Mouse (Mus musculus) liver, embryonic 14.5 days (tissue): ENCODE data around the gene Smarca4. TPM values are rescaled to one million over a fixed set of nuclear protein-coding genes. Genes with fewer than 3 reads are reported as not detected.

ENCODE experiments used
- ATAC-seq: fragments of 200-750 bp; cut with Nextera tagmentation; 2 replicates; pipeline ENCODE4 v1.8.0; 2017; ENCODE audit warnings: moderate number of reproducible peaks, mild to moderate bottlenecking, moderate library complexity; ENCODE audit not compliant: insufficient read depth
- DNase-seq, 3 experiments: peaks; one replicate each; pipeline ENCODE4 v3.0.0-alpha.2; 2012 to 2013; ENCODE audit warnings: low read depth in 3 of 3, low spot score in 3 of 3
- H3K27ac ChIP-seq: fragments of 300-500 bp; sonication (generic); 2 replicates; pipeline ENCODE4 v1.5.1; 2014; ENCODE audit warnings: moderate library complexity, mild to moderate bottlenecking, control low read depth, inconsistent platforms
- H3K27me3 ChIP-seq: fragments of 300-500 bp; sonication (generic); 2 replicates; pipeline ENCODE4 v1.6.1; 2014; ENCODE audit warnings: mild to moderate bottlenecking, low read length, moderate library complexity; ENCODE audit not compliant: control insufficient read depth, insufficient read depth
- H3K36me3 ChIP-seq: fragments of 300-500 bp; sonication (generic); replicated peaks from 2 replicates; pipeline ENCODE4 v1.6.1; 2014; ENCODE audit warnings: low read depth; ENCODE audit not compliant: control insufficient read depth, insufficient read depth
- H3K4me1 ChIP-seq, 2 experiments: fragments of 200-500 bp in 1 of 2; fragments of 300-500 bp in 1 of 2; sonication (generic) in 1 of 2; replicated peaks; 2 replicates each; pipeline ENCODE4 v1.6.1; 2012 to 2014; ENCODE audit warnings: antibody characterized with exemption in 1 of 2, inconsistent platforms in 1 of 2, low read length in 1 of 2; ENCODE audit not compliant: control insufficient read depth in 2 of 2, insufficient read depth in 2 of 2
- H3K4me2 ChIP-seq: fragments of 300-500 bp; sonication (generic); 2 replicates; pipeline ENCODE4 v1.6.1; 2014; ENCODE audit warnings: low read depth, mild to moderate bottlenecking, control low read depth, moderate library complexity
- H3K4me3 ChIP-seq, 2 experiments: fragments of 200-500 bp in 1 of 2; fragments of 300-500 bp in 1 of 2; sonication (generic) in 1 of 2; 2 replicates each; pipeline ENCODE4 v1.5.1; 2012 to 2014; ENCODE audit warnings: low read depth in 2 of 2, low read length in 2 of 2, mild to moderate bottlenecking in 2 of 2, control low read depth in 1 of 2, inconsistent platforms in 1 of 2, moderate library complexity in 1 of 2; ENCODE audit not compliant: insufficient read depth in 1 of 2
- H3K9ac ChIP-seq: fragments of 300-500 bp; sonication (generic); replicated peaks from 2 replicates; pipeline ENCODE4 v1.6.1; 2014; ENCODE audit warnings: mild to moderate bottlenecking, control low read depth, moderate library complexity
- H3K9me3 ChIP-seq: fragments of 300-500 bp; sonication (generic); 2 replicates; pipeline ENCODE4 v1.6.1; 2016; ENCODE audit warnings: low read length, mixed read lengths; ENCODE audit not compliant: control insufficient read depth
- CTCF ChIP-seq: IDR thresholded peaks from 2 replicates; pipeline ENCODE4 v1.5.1; 2016; ENCODE audit warnings: antibody characterized with exemption, low read depth, control low read depth
- EP300 ChIP-seq: IDR thresholded peaks from 2 replicates; pipeline ENCODE4 v1.6.1; 2016; ENCODE audit warnings: antibody characterized with exemption, low read depth
- WGBS: fragments of 180-500 bp; shearing (Covaris S2); extraction: QIAGEN DNeasy Blood & Tissue Kit; methylation state at CpG from one replicate; pipeline ENCODE4 v1.1.7; 2014; ENCODE audit not compliant: insufficient replicate concordance; 5-methylcytosine and 5-hydroxymethylcytosine counted together
- microRNA counts: library from miRNA; unstranded; fragments of <30 nt; microRNA quantifications from one replicate; lab custom pipeline; 2016
- microRNA-seq: library from miRNA; unstranded; fragments of <30 nt; microRNA quantifications from one replicate; pipeline ENCODE4, GENCODE M21; 2016
- polyA plus RNA-seq, 2 experiments: library from polyadenylated mRNA; depleted of rRNA in 1 of 2; stranded (reverse) in 1 of 2; unstranded in 1 of 2; fragments of >200 nt; fragmentation: Nextera tagmentation in 1 of 2; extraction: Ambion mirVana in 1 of 2; gene quantifications; 2 replicates each; pipeline versions ENCODE4 v1.2.1 to v1.2.3; 2012 to 2014

The Smarca4 gene
- polyA plus RNA-seq, 2 experiments = 17.7 to 20.6 TPM

DNA sequence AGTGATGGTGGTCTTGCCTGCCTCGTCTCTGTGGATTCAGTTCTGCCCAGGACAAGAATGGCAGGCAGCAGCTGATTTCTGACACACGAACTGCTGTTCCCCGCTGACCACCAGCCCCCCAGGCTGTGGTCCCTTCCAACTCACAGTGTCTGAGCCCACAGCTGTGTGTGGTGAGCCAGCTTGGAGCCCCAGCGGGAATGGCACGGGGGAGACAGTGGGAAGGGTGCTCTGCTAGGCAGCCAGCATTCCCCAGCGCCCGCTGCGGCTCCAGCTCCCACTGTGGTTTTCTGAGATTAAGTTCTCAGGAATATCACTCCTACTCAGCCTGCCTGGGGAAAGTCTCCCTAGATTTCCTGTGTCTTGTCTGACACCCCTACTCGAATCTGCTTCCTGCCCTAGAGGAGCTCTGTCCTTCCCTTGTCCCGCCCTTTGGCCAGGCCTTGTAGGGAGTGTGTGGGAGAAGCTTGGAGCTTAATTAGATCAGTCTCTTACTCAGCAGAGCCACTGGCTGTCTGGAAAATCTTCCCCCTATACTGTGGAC lies 136.4 kb downstream of the Smarca4 start:
- Histone ChIP-seq H3K4me2 (no peak overlapping the region), H3K27me3 (no peaks in the 10 kb centered on the region), H3K4me3 (no peak overlapping the region), H3K36me3 (peaks cover 19% of the 10 kb centered on the region), H3K4me1 (no peaks in the 10 kb centered on the region), H3K9ac (no peak overlapping the region), H3K27ac (no peak overlapping the region), H3K9me3 (no peaks in the 10 kb centered on the region)
- no peak for DNase-seq
- no peak for TF ChIP-seq CTCF
- no peak for TF ChIP-seq EP300
- 49% methylated on average over 10 of the region's 10 CpGs for WGBS
- ATAC-seq = no peak

MicroRNAs encoded within 50 kb of the gene (microRNA counts, 519-probe panel; counts per million panel counts)
- 69.9 counts per million for microRNA mmu-miR-1946b (lab: Ali Mortazavi, UCI)

Small RNA genes lying within 50 kb of the gene (microRNA-seq; reads per million reads assigned to microRNA genes)
- not detected for gene Mir1946b

Other genes with a start within 250 kb of the Smarca4 start
- 23.3 and 28.2 TPM in 2 replicates for gene Ilf3, start 248.3 kb upstream of the Smarca4 start, polyA plus RNA-seq (2012; rRNA removed)
- gene Ilf3, start 248.3 kb upstream of the Smarca4 start, polyA plus RNA-seq (2014; fragmentation: Nextera tagmentation; extraction: Ambion mirVana) = 33.5 and 36.8 TPM in 2 replicates
- 20.0 and 25.4 TPM in 2 replicates for gene Qtrt1, start 204.3 kb upstream of the Smarca4 start, polyA plus RNA-seq (2012; rRNA removed)
- gene Qtrt1, start 204.3 kb upstream of the Smarca4 start, polyA plus RNA-seq (2014; fragmentation: Nextera tagmentation; extraction: Ambion mirVana) = 20.0 and 20.9 TPM in 2 replicates
- gene Dnm2, start 191.3 kb upstream of the Smarca4 start, polyA plus RNA-seq (2012; rRNA removed) = 30.7 and 31.6 TPM in 2 replicates
- gene Dnm2, start 191.3 kb upstream of the Smarca4 start, polyA plus RNA-seq (2014; fragmentation: Nextera tagmentation; extraction: Ambion mirVana) = 36.8 and 41.8 TPM in 2 replicates
- gene Tmed1, start 105.9 kb upstream of the Smarca4 start, polyA plus RNA-seq (2012; rRNA removed) = 14.8 and 16.3 TPM in 2 replicates
- gene Tmed1, start 105.9 kb upstream of the Smarca4 start, polyA plus RNA-seq (2014; fragmentation: Nextera tagmentation; extraction: Ambion mirVana) = 24.8 and 26.4 TPM in 2 replicates
- gene AB124611, start 90.0 kb upstream of the Smarca4 start, polyA plus RNA-seq (2012; rRNA removed) = 5.3 and 5.7 TPM in 2 replicates
- gene AB124611, start 90.0 kb upstream of the Smarca4 start, polyA plus RNA-seq (2014; fragmentation: Nextera tagmentation; extraction: Ambion mirVana) = 2.1 and 2.3 TPM in 2 replicates
- gene Carm1, start 69.3 kb upstream of the Smarca4 start, polyA plus RNA-seq (2012; rRNA removed) = 25.6 and 26.4 TPM in 2 replicates
- 13.6 and 17.1 TPM in 2 replicates for gene Carm1, start 69.3 kb upstream of the Smarca4 start, polyA plus RNA-seq (2014; fragmentation: Nextera tagmentation; extraction: Ambion mirVana)
- 14.6 and 15.3 TPM in 2 replicates for gene Timm29, start 23.4 kb upstream of the Smarca4 start, polyA plus RNA-seq (2012; rRNA removed)
- gene Timm29, start 23.4 kb upstream of the Smarca4 start, polyA plus RNA-seq (2014; fragmentation: Nextera tagmentation; extraction: Ambion mirVana) = 17.0 and 21.9 TPM in 2 replicates
- 6.1 and 6.6 TPM in 2 replicates for gene Yipf2, start 23.3 kb upstream of the Smarca4 start, polyA plus RNA-seq (2012; rRNA removed)
- gene Yipf2, start 23.3 kb upstream of the Smarca4 start, polyA plus RNA-seq (2014; fragmentation: Nextera tagmentation; extraction: Ambion mirVana) = 7.7 and 9.0 TPM in 2 replicates
- gene Ldlr, start 107.3 kb downstream of the Smarca4 start, polyA plus RNA-seq (2012; rRNA removed) = 12.6 and 12.7 TPM in 2 replicates
- 5.9 and 7.6 TPM in 2 replicates for gene Ldlr, start 107.3 kb downstream of the Smarca4 start, polyA plus RNA-seq (2014; fragmentation: Nextera tagmentation; extraction: Ambion mirVana)
- gene Spc24, start 144.1 kb downstream of the Smarca4 start, polyA plus RNA-seq (2012; rRNA removed) = 37.4 and 52.4 TPM in 2 replicates
- 89.5 and 92.2 TPM in 2 replicates for gene Spc24, start 144.1 kb downstream of the Smarca4 start, polyA plus RNA-seq (2014; fragmentation: Nextera tagmentation; extraction: Ambion mirVana)
- 3.9 and 4.2 TPM in 2 replicates for gene Kank2, start 182.6 kb downstream of the Smarca4 start, polyA plus RNA-seq (2012; rRNA removed)
- 1.2 and 1.4 TPM in 2 replicates for gene Kank2, start 182.6 kb downstream of the Smarca4 start, polyA plus RNA-seq (2014; fragmentation: Nextera tagmentation; extraction: Ambion mirVana)
- 20.4 and 26.8 TPM in 2 replicates for gene Angptl8, start 219.3 kb downstream of the Smarca4 start, polyA plus RNA-seq (2012; rRNA removed)
- gene Angptl8, start 219.3 kb downstream of the Smarca4 start, polyA plus RNA-seq (2014; fragmentation: Nextera tagmentation; extraction: Ambion mirVana) = 19.6 and 20.3 TPM in 2 replicates
- 6.7 and 9.0 TPM in 2 replicates for gene Dock6, start 236.5 kb downstream of the Smarca4 start, polyA plus RNA-seq (2012; rRNA removed)
- gene Dock6, start 236.5 kb downstream of the Smarca4 start, polyA plus RNA-seq (2014; fragmentation: Nextera tagmentation; extraction: Ambion mirVana) = 2.1 and 3.4 TPM in 2 replicates